Mouse (Mus musculus) liver, adult 2 months (tissue): Measurements from ENCODE around the gene Arhgdig.

Experiments
- CTCF ChIP-seq: fragments of 200-500 bp; IDR thresholded peaks from 2 replicates; pipeline ENCODE4 v1.5.1; 2011; ENCODE audit warnings: low read depth, low read length, control low read depth
- POLR2A ChIP-seq: fragments of 200-500 bp; IDR thresholded peaks from 2 replicates; pipeline ENCODE4 v1.6.1; 2011; ENCODE audit warnings: low read length, control low read depth; ENCODE audit not compliant: insufficient read depth; ENCODE audit errors: extremely low read depth

- TF ChIP-seq POLR2A, result no peak
- no peak for TF ChIP-seq CTCF
These were observed 26.8 kb upstream of the Arhgdig start for GRCm38 (mm10) chr17:26234386-26234785.
